Comparison of ENCODE assay signal across 20 mouse cellular contexts in genomic region chr4:48038847-48039246, GRCm38 (mm10). TPM values are rescaled to one million over a fixed set of nuclear protein-coding genes. Genes with fewer than 3 reads are reported as not detected.
A peak's percentile ranks its signal among the peaks of the same experiment; 100 is the strongest.
DNase-seq lines count a peak whose midpoint lies in the region; ATAC-seq and TF ChIP-seq lines count a peak whose summit lies in the region.
"Had no signal": no experiment of that assay in that cellular context is flagged by ENCODE, and none has a peak within 500 bp of the region (broad histone marks: within the 10 kb centered on the region; RNA-seq: fewer than 3 reads in every experiment).

No protein-coding gene starts in this region.

- no peaks in the 10 kb centered on the region for H3K27me3 ChIP-seq in heart, embryonic 10.5 days (ENCODE audit: insufficient read depth, poor library complexity, severe bottlenecking)
- no peaks in the 10 kb centered on the region for H3K27me3 ChIP-seq in midbrain, embryonic 11.5 days (ENCODE audit: control insufficient read depth, insufficient read depth, low read length)
- no peaks in the 10 kb centered on the region for H3K27me3 ChIP-seq in midbrain, embryonic 15.5 days (replicated peaks)
- H3K27me3 ChIP-seq: Patski had no signal

- no peaks in the 10 kb centered on the region for H3K9me3 ChIP-seq in heart, embryonic 10.5 days
- H3K9me3 ChIP-seq in midbrain, embryonic 11.5 days (ENCODE audit: control insufficient read depth, low read length): no peaks in the 10 kb centered on the region
- no peaks in the 10 kb centered on the region for H3K9me3 ChIP-seq in midbrain, embryonic 15.5 days
- H3K9me3 ChIP-seq: G1E had no signal

- 83% methylated on average over 5 of the region's 5 CpGs for WGBS in heart, embryonic 10.5 days
- 89% methylated on average over 5 of the region's 5 CpGs for WGBS in midbrain, embryonic 11.5 days
- WGBS in midbrain, embryonic 15.5 days: 87% methylated on average over 5 of the region's 5 CpGs

- no peaks in the 10 kb centered on the region for H3K36me3 ChIP-seq in heart, embryonic 10.5 days
- H3K36me3 ChIP-seq in midbrain, embryonic 11.5 days (ENCODE audit: control insufficient read depth, insufficient read depth, low read length): no peaks in the 10 kb centered on the region
- no peaks in the 10 kb centered on the region for H3K36me3 ChIP-seq in midbrain, embryonic 15.5 days (replicated peaks)
- H3K36me3 ChIP-seq: G1E had no signal

- H3K9ac ChIP-seq in midbrain, embryonic 11.5 days (ENCODE audit: low read length): no peak overlapping the region
- no peak overlapping the region for H3K9ac ChIP-seq in midbrain, embryonic 15.5 days

- DNase-seq in heart, adult 11 months: peak; percentile 83
- DNase-seq in heart, embryonic 10.5 days (ENCODE audit: low spot score): no peak
- no peak for DNase-seq in layer of hippocampus, adult 2 months (ENCODE audit: low spot score in 2 of 2)
- no peak for DNase-seq in layer of hippocampus, adult 9-11 months
- DNase-seq in midbrain, embryonic 11.5 days (ENCODE audit: low spot score, missing footprints): peak; percentile 53
- peak; percentile 15 for DNase-seq in naive thymus-derived CD4-positive, alpha-beta T cell, adult 2 months (ENCODE audit: low read depth)
- DNase-seq in ovary, postnatal 10 days (ENCODE audit: low spot score): no peak
- DNase-seq: adrenal gland, adult 2 months; adrenal gland, adult 8-10 months; adrenal gland, postnatal 10 days; adrenal gland, postnatal 14 days; adrenal gland, postnatal 25 days; adrenal gland, postnatal 36 days; B cell, adult 2 months; cerebellum, adult 11 months; cerebellum, adult 11-12 months had no signal

- no peak overlapping the region for H3K4me3 ChIP-seq in heart, embryonic 10.5 days
- no peak overlapping the region for H3K4me3 ChIP-seq in layer of hippocampus, adult 2 months
- H3K4me3 ChIP-seq in midbrain, embryonic 11.5 days (ENCODE audit: low read depth, low read length): no peak overlapping the region
- H3K4me3 ChIP-seq in midbrain, embryonic 15.5 days: no peak overlapping the region

- TF ChIP-seq CTCF in layer of hippocampus, adult 2 months (conservative IDR thresholded peaks at IDR 0.05): no peak

- peaks cover 6% of the 10 kb centered on the region; the same call in 1 of the 2 replicates for H3K4me1 ChIP-seq in heart, embryonic 10.5 days
- peaks cover 8% of the 10 kb centered on the region for H3K4me1 ChIP-seq in midbrain, embryonic 11.5 days (ENCODE audit: control insufficient read depth, insufficient read depth, low read length)
- H3K4me1 ChIP-seq in midbrain, embryonic 15.5 days: peaks cover 11% of the 10 kb centered on the region

- H3K4me2 ChIP-seq in midbrain, embryonic 11.5 days: no peak overlapping the region
- no peak overlapping the region for H3K4me2 ChIP-seq in midbrain, embryonic 15.5 days

- ATAC-seq in midbrain, embryonic 11.5 days (ENCODE audit: low FRiP score): no peak
- no peak for ATAC-seq in midbrain, embryonic 15.5 days (replicated peaks)
- ATAC-seq: Patski had no signal

- H3K27ac ChIP-seq in heart, embryonic 10.5 days: no peak overlapping the region
- peak overlapping the region; percentile 24 for H3K27ac ChIP-seq in layer of hippocampus, adult 2 months
- no peak overlapping the region for H3K27ac ChIP-seq in midbrain, embryonic 11.5 days (ENCODE audit: low read depth, low read length)
- no peak overlapping the region for H3K27ac ChIP-seq in midbrain, embryonic 15.5 days

RNA-seq across cellular contexts. Expression of gene Nr4a3, which starts 6.1 kb away (rescaled TPM):
- 0.09 and 0.12 TPM in 2 replicates for polyA plus RNA-seq in heart, embryonic 10.5 days (2016; fragmentation: Nextera tagmentation; extraction: Ambion mirVana)
- total RNA-seq in layer of hippocampus, adult 2 months (2021): 10 to 100 TPM; 63.5 to 68.7 TPM
- 0.68 and 0.77 TPM in 2 replicates for polyA plus RNA-seq in midbrain, embryonic 11.5 days (2014; fragmentation: Nextera tagmentation; extraction: Ambion mirVana)
- polyA plus RNA-seq in midbrain, embryonic 15.5 days (2015; fragmentation: Nextera tagmentation; extraction: Ambion mirVana): 1.3 and 1.4 TPM in 2 replicates
- total RNA-seq: MEL had no signal

Comparison
In these comparisons a context has a peak if more than half of its experiments do, and no peak if none do; other contexts are left out.
1. DNase-seq: peak in heart, adult 11 months (single experiment), midbrain, embryonic 11.5 days (single experiment) and naive thymus-derived CD4-positive, alpha-beta T cell, adult 2 months (single experiment); none in heart, embryonic 10.5 days (single experiment), layer of hippocampus, adult 2 months (0 of 2), layer of hippocampus, adult 9-11 months (single experiment) and ovary, postnatal 10 days (single experiment).